Mouse (Mus musculus) myocyte (in vitro differentiated cells): ENCODE data around the gene Meltf.

Experiments
- CEBPB ChIP-seq: IDR thresholded peaks from 2 replicates; pipeline ENCODE4 v1.6.1; 2011; ENCODE audit warnings: mild to moderate bottlenecking, moderate library complexity; ENCODE audit not compliant: poor library complexity, insufficient read depth, severe bottlenecking
- E2F4 ChIP-seq: IDR thresholded peaks from one replicate; pipeline ENCODE4 v1.6.1; 2011; ENCODE audit warnings: mild to moderate bottlenecking, control low read depth, moderate library complexity; ENCODE audit not compliant: insufficient read depth
- POLR2A ChIP-seq: IDR thresholded peaks from one replicate; pipeline ENCODE4 v1.6.1; 2011; ENCODE audit warnings: low read depth, mild to moderate bottlenecking, control low read depth, moderate library complexity; ENCODE audit not compliant: insufficient read length

- TF ChIP-seq E2F4 (no peak), POLR2A (no peak), CEBPB (no peak)
Observed at GRCm38 (mm10) chr16:31834662-31835318, 43.8 kb upstream of the Meltf start.
